Mouse (Mus musculus): ENCODE data around the gene Hoxd11. TPM values are rescaled to one million over a fixed set of nuclear protein-coding genes. Genes with fewer than 3 reads are reported as not detected.

Hoxd11 gene
- polyA plus RNA-seq, 1 experiment from 2014 or later = not detected

DNA sequence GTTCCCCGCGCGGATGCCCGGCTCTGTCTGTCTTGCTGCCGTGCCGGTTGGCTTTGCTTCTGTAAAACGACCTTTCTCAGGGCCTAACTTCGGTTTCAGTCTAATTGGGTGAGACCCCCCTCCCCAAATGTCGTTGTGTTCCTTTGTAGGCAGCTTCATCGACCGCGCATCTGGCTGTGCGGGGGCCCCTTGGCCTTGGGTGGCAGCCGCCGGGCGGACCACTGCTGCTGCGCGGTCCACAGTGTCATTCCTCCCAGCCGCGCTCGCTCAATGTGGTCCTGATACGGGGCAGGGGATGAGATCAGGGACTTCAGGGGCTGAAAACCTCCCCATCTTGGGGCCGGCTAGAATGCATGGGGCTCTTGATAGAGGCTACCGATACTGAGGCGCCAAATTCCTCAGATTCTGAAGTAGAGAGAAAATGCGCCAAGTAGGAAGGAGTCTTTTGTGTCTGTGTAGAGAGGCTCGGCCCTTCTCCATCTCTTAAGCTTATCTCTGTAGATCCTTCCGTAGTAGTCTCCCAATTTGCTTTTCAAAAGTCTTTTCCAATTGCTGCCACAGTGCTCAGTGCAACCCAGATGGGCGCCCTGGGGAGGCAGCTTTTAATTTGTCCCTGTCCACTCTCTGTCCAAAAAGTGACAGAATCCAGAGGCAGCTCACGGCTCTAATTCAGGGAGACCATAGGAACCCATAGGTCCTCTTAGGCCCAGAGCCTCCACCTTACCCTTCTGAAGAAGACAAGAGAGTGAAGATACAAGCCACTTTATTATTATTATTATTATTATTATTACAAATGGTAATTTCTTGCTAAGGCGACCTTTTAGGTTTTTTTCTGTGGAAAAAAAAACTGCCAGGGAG, 8.6 kb downstream of the Hoxd11 start:
- H3K27ac ChIP-seq = no peak overlapping the region
- peaks cover 92% of the 10 kb centered on the region for H3K27me3 ChIP-seq
- H3K4me2 ChIP-seq (replicated peaks) = no peak overlapping the region
- under 1% methylated on average over 31 of the region's 31 CpGs for WGBS
- H3K36me3 ChIP-seq = no peaks in the 10 kb centered on the region
- H3K9ac ChIP-seq = no peak overlapping the region
- ATAC-seq (ENCODE audit: low FRiP score) = no peak
- 0 out of 2 replicates have a peak, but pooled peaks cover 3% of the 10 kb centered on the region for H3K9me3 ChIP-seq (replicated peaks)
- no peak overlapping the region for H3K4me3 ChIP-seq
- peaks cover under 1% of the 10 kb centered on the region for H3K4me1 ChIP-seq

DNA sequence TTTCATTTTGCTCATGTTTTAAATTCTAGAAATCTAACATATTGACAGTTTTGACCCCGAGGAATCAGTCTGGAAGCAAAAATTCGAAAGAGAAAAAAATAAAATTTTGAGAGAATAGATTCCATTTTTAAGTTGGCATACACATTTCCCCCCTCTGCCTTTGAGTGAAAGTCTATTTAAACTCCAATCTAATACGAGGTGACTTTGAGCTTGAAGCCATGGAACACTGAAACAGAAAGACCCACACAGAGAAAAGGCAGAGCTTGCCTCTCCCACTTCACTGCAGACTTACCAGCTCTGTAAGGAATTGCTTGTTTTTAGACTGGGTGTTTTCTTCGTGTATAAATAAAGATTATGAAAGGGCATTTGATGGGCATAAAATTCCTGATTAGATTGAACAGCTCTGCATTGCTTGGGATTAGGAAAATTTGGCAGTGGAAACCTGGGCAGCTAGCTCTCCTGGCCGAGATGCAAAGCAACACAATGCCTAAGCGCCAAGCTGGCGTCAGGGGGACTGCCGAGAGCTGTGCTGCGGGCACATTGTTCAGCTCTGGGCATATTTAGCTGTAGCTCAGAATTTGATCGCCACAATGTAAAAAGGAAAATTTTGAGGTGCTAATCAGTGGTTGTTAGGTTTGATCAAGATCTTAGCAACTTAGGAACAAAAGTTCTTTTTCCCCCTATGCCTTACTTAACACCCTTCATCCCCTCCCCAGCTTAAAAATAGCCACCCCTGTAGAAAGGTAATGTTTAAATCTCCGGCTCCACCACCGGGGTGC, 9.6 kb downstream of the Hoxd11 start:
- Histone ChIP-seq H3K4me1 (no peaks in the 10 kb centered on the region; the same call in 1 of the 2 replicates), H3K36me3 (no peaks in the 10 kb centered on the region), H3K27ac (no peak overlapping the region), H3K4me2 (replicated peaks) (no peak overlapping the region), H3K9ac (no peak overlapping the region), H3K27me3 (peaks cover 92% of the 10 kb centered on the region), H3K4me3 (no peak overlapping the region), H3K9me3 (replicated peaks) (0 out of 2 replicates have a peak, but pooled peaks cover 3% of the 10 kb centered on the region)
- ATAC-seq (ENCODE audit: low FRiP score) = no peak
- WGBS = 3% methylated on average over 12 of the region's 12 CpGs

DNA sequence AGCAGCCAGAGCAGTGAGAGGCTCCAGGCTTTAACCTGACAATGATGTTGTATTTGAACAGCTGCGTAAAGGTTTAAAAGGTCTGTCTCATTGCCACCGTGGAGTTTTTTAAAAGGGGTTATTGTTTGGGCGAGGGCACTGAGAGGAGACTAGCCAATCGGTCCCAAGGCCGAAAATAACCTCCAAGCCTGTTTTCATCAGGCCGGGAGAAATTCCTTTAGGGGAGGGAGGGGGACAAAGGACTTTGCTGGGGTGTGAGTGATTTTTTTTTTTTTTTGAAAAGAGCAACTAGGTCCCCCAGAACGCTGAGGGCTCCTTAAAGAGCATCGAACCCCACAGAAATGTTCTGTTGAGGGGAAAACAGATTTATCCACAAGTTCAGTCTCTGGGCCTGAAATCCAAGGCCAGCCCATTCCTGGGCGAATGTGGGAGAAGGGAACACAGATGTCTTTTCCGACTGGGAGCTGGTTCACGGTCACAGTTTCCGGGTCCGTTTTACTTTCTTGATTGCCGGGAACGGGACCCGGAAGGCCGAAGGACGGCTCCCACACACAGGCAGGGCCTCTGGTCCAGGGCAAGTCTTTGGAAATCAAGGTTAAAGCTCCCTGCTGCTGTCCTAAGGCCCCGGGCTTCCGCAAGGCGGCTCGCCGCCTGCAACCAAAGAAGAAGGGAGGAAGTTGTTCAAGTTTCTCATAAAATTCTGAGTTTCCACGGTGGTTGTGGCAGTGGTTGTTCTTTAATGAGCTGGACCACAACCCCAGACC, 10.4 kb downstream of the Hoxd11 start:
- ATAC-seq (ENCODE audit: low FRiP score) = no peak
- H3K9ac ChIP-seq = no peak overlapping the region
- H3K27me3 ChIP-seq = peaks cover 92% of the 10 kb centered on the region
- H3K4me2 ChIP-seq (replicated peaks) = no peak overlapping the region
- H3K27ac ChIP-seq = no peak overlapping the region
- 0 out of 2 replicates have a peak, but pooled peaks cover 3% of the 10 kb centered on the region for H3K9me3 ChIP-seq (replicated peaks)
- H3K4me1 ChIP-seq = no peaks in the 10 kb centered on the region; the same call in 1 of the 2 replicates
- H3K4me3 ChIP-seq = no peak overlapping the region
- H3K36me3 ChIP-seq = no peaks in the 10 kb centered on the region
- WGBS = 1% methylated on average over 24 of the region's 24 CpGs

DNA sequence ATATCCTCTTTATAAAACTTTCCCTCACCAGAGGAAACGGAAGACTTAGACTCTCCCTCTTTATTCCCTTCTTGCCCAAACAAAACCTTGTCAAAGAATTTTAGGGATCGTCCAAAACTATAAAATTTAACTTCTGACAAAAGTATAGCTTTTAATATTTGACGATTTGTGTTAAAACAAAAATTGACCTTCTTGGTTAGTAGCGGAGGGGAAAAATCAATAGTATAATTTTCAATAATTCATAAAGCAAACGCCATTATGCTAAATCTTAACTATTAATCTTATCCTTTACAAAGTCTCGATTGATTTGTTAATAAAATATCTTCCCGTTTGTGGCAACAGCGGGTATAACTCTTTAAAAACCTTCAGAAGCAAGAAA, 11.0 kb downstream of the Hoxd11 start:
- Histone ChIP-seq H3K4me1 (no peaks in the 10 kb centered on the region; the same call in 1 of the 2 replicates), H3K9ac (no peak overlapping the region), H3K27ac (no peak overlapping the region), H3K36me3 (no peaks in the 10 kb centered on the region), H3K27me3 (peaks cover 92% of the 10 kb centered on the region), H3K4me3 (no peak overlapping the region), H3K9me3 (replicated peaks) (0 out of 2 replicates have a peak, but pooled peaks cover 3% of the 10 kb centered on the region), H3K4me2 (replicated peaks) (no peak overlapping the region)
- ATAC-seq (ENCODE audit: low FRiP score) = no peak
- WGBS = 7% methylated on average over 8 of the region's 8 CpGs

DNA sequence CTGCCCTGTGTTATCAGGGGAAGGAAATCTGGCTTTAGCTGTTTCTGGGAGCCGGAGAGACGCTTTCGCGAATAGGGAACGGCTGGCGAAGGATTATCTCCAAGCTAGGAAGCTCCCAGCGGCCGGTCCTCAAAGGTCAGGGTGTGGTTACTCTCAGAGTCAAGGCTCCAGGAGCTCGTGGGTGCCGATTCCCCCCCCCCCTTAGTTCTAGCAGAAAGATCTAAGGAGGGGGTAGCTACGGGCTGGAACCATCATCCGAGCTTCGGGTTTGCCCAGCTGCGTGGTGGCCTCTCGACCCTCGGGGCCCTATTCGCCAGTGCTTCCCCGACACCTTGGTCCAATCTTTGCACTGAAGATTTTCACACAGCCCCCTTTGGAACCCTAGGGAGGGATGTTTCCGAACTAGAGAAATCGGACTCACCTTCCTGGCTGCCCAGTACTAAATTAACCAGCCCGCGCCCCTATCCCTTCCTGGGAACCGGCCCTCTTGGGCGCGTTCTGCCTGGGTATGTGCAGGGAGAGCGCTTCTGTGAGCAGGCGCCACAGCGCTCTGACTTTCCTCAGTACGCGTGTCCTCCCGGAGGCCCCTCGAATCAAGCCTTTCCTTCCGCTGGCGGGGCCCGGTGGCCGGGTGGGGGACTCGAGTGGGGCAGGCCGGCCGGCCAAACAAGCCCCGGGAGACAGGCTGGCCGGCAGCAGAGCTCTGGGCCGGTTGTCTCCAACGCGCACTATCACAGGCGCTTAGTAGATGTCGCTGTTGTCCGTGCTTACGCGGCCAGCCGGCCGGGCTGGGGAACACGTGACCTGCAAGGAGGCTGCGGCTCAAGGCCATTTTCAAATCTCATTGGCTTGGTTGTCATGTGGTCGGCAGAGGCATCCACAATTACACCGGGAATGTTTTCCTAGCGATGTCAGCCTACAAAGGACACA, 11.9 kb downstream of the Hoxd11 start, which contains the start of gene Hoxd10:
Gene Hoxd10, plus strand, starts transcription at position 903 of the 930 bp plus-strand sequence.
- whole genome bisulfite sequencing = 1% methylated on average over 56 of the region's 56 CpGs
- 0 out of 2 replicates have a peak within 1 kb of the TSS, but pooled peaks have one; percentile 1 for H3K4me3 ChIP-seq
- no peaks in the 10 kb centered on the region; the same call in 1 of the 2 replicates for H3K4me1 ChIP-seq
- peak; percentile 52; the same call in 1 of the 2 replicates for ATAC-seq (ENCODE audit: low FRiP score)
- no peak within 1 kb of the TSS; the same call in 1 of the 2 replicates for H3K4me2 ChIP-seq (replicated peaks)
- H3K9ac ChIP-seq = no peak within 1 kb of the TSS
- H3K27me3 ChIP-seq = peaks cover 95% of the 10 kb centered on the region
- no peaks in the 10 kb centered on the region for H3K36me3 ChIP-seq
- H3K9me3 ChIP-seq (replicated peaks) = 0 out of 2 replicates have a peak, but pooled peaks cover 3% of the 10 kb centered on the region
- no peak within 1 kb of the TSS for H3K27ac ChIP-seq

DNA sequence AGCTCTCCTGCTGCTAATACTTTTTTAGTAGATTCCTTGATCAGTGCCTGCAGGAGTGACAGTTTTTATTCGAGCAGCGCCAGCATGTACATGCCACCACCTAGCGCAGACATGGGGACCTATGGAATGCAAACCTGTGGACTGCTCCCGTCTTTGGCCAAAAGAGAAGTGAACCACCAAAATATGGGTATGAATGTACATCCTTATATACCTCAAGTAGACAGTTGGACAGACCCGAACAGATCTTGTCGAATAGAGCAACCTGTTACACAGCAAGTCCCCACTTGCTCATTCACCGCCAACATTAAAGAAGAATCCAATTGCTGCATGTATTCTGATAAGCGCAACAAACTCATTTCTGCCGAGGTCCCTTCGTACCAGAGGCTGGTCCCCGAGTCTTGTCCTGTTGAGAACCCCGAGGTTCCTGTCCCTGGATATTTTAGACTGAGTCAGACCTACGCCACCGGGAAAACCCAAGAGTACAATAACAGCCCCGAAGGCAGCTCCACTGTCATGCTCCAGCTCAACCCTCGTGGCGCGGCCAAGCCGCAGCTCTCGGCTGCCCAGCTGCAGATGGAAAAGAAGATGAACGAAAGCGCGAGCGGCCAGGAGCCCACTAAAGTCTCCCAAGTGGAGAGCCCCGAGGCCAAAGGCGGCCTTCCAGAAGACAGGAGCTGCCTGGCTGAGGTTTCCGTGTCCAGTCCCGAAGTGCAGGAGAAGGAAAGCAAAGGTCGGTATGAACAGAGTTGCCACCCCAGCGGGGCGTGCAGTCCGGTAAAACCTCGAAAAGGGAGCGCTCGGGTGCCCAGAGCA, 12.8 kb downstream of the Hoxd11 start:
- WGBS = 4% methylated on average over 35 of the region's 35 CpGs
- H3K4me1 ChIP-seq = no peaks in the 10 kb centered on the region; the same call in 1 of the 2 replicates
- H3K4me2 ChIP-seq (replicated peaks) = no peak overlapping the region
- H3K36me3 ChIP-seq = no peaks in the 10 kb centered on the region
- no peak overlapping the region for H3K27ac ChIP-seq
- no peak overlapping the region for H3K9ac ChIP-seq
- no peak for ATAC-seq (ENCODE audit: low FRiP score)
- 0 out of 2 replicates have a peak overlapping the region, but pooled peaks have one; percentile 1 for H3K4me3 ChIP-seq
- 0 out of 2 replicates have a peak, but pooled peaks cover 3% of the 10 kb centered on the region for H3K9me3 ChIP-seq (replicated peaks)
- peaks cover 95% of the 10 kb centered on the region for H3K27me3 ChIP-seq

DNA sequence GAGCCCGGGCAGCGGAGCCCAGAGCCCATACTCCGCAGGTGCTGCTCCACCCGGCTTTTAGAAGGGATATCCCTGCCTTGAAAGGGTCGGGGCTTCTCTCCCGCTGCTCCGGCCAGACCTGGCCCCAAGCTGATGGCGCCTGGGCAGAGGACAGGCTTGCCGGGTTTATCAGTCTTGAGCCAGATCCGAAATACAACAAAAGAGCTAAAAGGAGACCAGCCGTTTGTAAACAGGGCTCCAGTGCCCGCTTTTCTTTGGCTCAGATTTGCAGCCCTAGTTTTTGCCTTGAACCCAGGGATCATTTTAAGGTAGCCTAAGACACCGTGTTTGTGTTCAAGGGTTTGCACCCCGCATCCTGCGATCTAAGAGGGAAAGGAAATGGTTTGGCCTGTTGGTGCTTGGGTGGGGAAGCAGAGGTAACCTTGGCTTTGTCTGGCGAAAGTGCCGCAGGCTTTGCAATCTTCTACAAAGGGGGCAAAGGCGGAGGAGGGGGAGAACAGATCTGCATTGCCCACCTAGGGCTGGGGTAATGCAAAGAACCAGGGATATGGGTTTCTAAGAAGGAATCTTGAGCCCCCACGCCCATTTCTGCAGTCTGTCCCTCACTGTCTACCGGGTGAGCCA, 13.6 kb downstream of the Hoxd11 start:
- 2% methylated on average over 20 of the region's 20 CpGs for WGBS
- Histone ChIP-seq H3K27ac (no peak overlapping the region), H3K4me2 (replicated peaks) (no peak overlapping the region), H3K9me3 (replicated peaks) (0 out of 2 replicates have a peak, but pooled peaks cover 3% of the 10 kb centered on the region), H3K27me3 (peaks cover 95% of the 10 kb centered on the region), H3K36me3 (no peaks in the 10 kb centered on the region), H3K4me3 (no peak overlapping the region), H3K4me1 (peaks cover 5% of the 10 kb centered on the region), H3K9ac (no peak overlapping the region)
- ATAC-seq (ENCODE audit: low FRiP score) = no peak

DNA sequence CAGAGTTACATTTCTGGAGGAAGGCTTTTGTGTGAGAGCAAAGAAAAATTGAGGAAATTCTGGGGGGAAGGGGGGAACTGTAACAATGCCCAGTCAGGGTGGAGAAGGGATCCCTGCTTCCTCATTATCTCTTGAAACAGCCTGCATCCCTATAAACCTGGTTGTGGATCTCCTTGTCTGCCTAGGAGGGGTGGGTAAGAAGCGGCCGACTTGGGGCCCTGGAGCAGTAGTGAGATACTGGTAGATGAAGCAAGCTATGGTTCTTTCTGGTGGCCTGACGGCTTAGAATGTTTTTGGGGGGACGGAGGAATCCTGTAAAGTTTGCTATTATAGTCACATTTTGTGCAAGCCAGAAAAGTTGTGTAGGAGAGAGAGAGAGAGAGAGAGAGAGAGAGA, 14.1 kb downstream of the Hoxd11 start:
- peaks cover 10% of the 10 kb centered on the region for H3K4me1 ChIP-seq
- no peak for ATAC-seq (ENCODE audit: low FRiP score)
- 8% methylated on average over 4 of the region's 4 CpGs for WGBS
- no peaks in the 10 kb centered on the region for H3K36me3 ChIP-seq
- H3K27ac ChIP-seq = no peak overlapping the region
- H3K4me3 ChIP-seq = no peak overlapping the region
- H3K9ac ChIP-seq = no peak overlapping the region
- H3K27me3 ChIP-seq = peaks cover 95% of the 10 kb centered on the region
- H3K4me2 ChIP-seq (replicated peaks) = no peak overlapping the region
- H3K9me3 ChIP-seq (replicated peaks) = 0 out of 2 replicates have a peak, but pooled peaks cover 3% of the 10 kb centered on the region

DNA sequence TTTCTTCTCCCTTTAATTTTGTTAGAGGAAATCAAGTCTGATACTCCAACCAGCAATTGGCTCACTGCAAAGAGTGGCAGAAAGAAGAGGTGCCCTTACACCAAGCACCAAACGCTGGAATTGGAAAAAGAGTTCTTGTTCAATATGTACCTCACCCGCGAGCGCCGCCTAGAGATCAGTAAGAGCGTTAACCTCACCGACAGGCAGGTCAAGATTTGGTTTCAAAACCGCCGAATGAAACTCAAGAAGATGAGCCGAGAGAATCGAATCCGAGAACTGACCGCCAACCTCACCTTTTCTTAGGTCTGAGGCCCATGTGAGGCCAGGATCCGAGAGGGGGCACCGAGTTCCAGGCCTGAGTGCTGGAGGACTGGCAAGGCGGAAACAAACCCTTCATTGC, 14.7 kb downstream of the Hoxd11 start:
- ATAC-seq (ENCODE audit: low FRiP score) = no peak
- Histone ChIP-seq H3K36me3 (no peaks in the 10 kb centered on the region), H3K4me2 (replicated peaks) (no peak overlapping the region), H3K4me3 (no peak overlapping the region), H3K4me1 (peaks cover 10% of the 10 kb centered on the region), H3K27ac (no peak overlapping the region), H3K9ac (no peak overlapping the region), H3K9me3 (replicated peaks) (0 out of 2 replicates have a peak, but pooled peaks cover 3% of the 10 kb centered on the region), H3K27me3 (peaks cover 94% of the 10 kb centered on the region)
- WGBS = 1% methylated on average over 16 of the region's 16 CpGs

DNA sequence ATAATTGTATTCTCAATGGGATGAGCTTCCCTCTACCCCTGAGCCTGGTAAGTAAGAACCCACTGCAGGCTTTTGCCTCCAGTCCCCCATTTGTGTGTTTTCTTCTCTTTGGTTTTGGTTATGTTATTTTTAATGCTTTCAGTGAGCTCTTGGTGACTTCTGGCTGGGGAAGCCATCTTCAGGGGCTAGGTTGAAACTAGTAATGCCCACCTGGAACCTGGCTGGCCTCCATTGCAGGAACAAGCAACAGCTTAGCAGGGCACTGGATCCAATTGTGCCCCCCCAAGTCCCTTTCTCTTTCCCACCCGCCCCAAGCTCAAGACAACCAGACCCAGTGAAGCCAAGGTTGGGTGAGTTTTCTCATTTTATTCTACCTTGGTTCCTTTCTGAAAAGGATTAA, 16.0 kb downstream of the Hoxd11 start:
- ATAC-seq (ENCODE audit: low FRiP score) = no peak
- 0 out of 2 replicates have a peak, but pooled peaks cover 3% of the 10 kb centered on the region for H3K9me3 ChIP-seq (replicated peaks)
- H3K4me1 ChIP-seq = peaks cover 10% of the 10 kb centered on the region
- no peak overlapping the region for H3K27ac ChIP-seq
- H3K9ac ChIP-seq = no peak overlapping the region
- H3K36me3 ChIP-seq = no peaks in the 10 kb centered on the region
- H3K4me2 ChIP-seq (replicated peaks) = no peak overlapping the region
- no peak overlapping the region for H3K4me3 ChIP-seq
- WGBS = 11% methylated on average over 1 of the region's 1 CpGs
- peaks cover 96% of the 10 kb centered on the region for H3K27me3 ChIP-seq
